Mouse (Mus musculus): ENCODE data around the gene Shank2.
A peak's percentile ranks its signal among the peaks of the same experiment; 100 is the strongest.

Shank2 gene

GRCm38 (mm10) chr7:144030796-144031195 is 29.1 kb downstream of the Shank2 start:
- DNase-seq (ENCODE audit: low spot score in 2 of 2) = no peak

GRCm38 (mm10) chr7:144031611-144032010 is 29.9 kb downstream of the Shank2 start:
- no peak for DNase-seq (ENCODE audit: low spot score in 2 of 2)

GRCm38 (mm10) chr7:144037541-144037940 is 35.8 kb downstream of the Shank2 start:
- no peak for DNase-seq (ENCODE audit: low spot score in 2 of 2)

GRCm38 (mm10) chr7:144037966-144038669 is 36.4 kb downstream of the Shank2 start:
- no peak for DNase-seq (ENCODE audit: low spot score in 2 of 2)

- DNase-seq (ENCODE audit: low spot score in 2 of 2) = no peak
Measured at GRCm38 (mm10) chr7:144038741-144039140, 37.0 kb downstream of the Shank2 start.

- no peak for DNase-seq (ENCODE audit: low spot score in 2 of 2)
Measured at GRCm38 (mm10) chr7:144040328-144040727, 38.6 kb downstream of the Shank2 start.

- DNase-seq (ENCODE audit: low spot score in 2 of 2) = peak; percentile 8 to 23
Measured at GRCm38 (mm10) chr7:144052076-144052475, 50.3 kb downstream of the Shank2 start.

GRCm38 (mm10) chr7:144055188-144055587 is 53.5 kb downstream of the Shank2 start:
- DNase-seq (ENCODE audit: low spot score in 2 of 2) = no peak

GRCm38 (mm10) chr7:144055702-144056531 is 54.2 kb downstream of the Shank2 start:
- peak in 1 of 2 experiments; percentile 20 for DNase-seq (ENCODE audit: low spot score in 2 of 2)

- no peak for DNase-seq (ENCODE audit: low spot score in 2 of 2)
Measured at GRCm38 (mm10) chr7:144070162-144070949, 68.6 kb downstream of the Shank2 start.

GRCm38 (mm10) chr7:144072219-144072618 is 70.5 kb downstream of the Shank2 start:
- no peak for DNase-seq (ENCODE audit: low spot score in 2 of 2)

- no peak for DNase-seq (ENCODE audit: low spot score in 2 of 2)
Measured at GRCm38 (mm10) chr7:144072856-144073255, 71.1 kb downstream of the Shank2 start.

GRCm38 (mm10) chr7:144074718-144075117 is 73.0 kb downstream of the Shank2 start:
- peak in 1 of 2 experiments; percentile 60 for DNase-seq (ENCODE audit: low spot score in 2 of 2)

GRCm38 (mm10) chr7:144078661-144079060 is 76.9 kb downstream of the Shank2 start:
- DNase-seq (ENCODE audit: low spot score in 2 of 2) = no peak

GRCm38 (mm10) chr7:144079861-144080260 is 78.1 kb downstream of the Shank2 start:
- DNase-seq (ENCODE audit: low spot score in 2 of 2) = no peak

- no peak for DNase-seq (ENCODE audit: low spot score in 2 of 2)
Measured at GRCm38 (mm10) chr7:144081448-144081847, 79.7 kb downstream of the Shank2 start.

- no peak for DNase-seq (ENCODE audit: low spot score in 2 of 2)
Measured at GRCm38 (mm10) chr7:144081963-144082362, 80.2 kb downstream of the Shank2 start.

GRCm38 (mm10) chr7:144087277-144087676 is 85.5 kb downstream of the Shank2 start:
- no peak for DNase-seq (ENCODE audit: low spot score in 2 of 2)

GRCm38 (mm10) chr7:144094132-144094531 is 92.4 kb downstream of the Shank2 start:
- DNase-seq (ENCODE audit: low spot score in 2 of 2) = no peak

GRCm38 (mm10) chr7:144097314-144097713 is 95.6 kb downstream of the Shank2 start:
- no peak for DNase-seq (ENCODE audit: low spot score in 2 of 2)

GRCm38 (mm10) chr7:144102222-144102980 is 100.7 kb downstream of the Shank2 start:
- DNase-seq (ENCODE audit: low spot score in 2 of 2) = no peak
